Mouse (Mus musculus) heart, embryonic 12.5 days (tissue): ENCODE measurements around the gene Ipo11. TPM values are rescaled to one million over a fixed set of nuclear protein-coding genes. Genes with fewer than 3 reads are reported as not detected.

Experiments used
- ATAC-seq: fragments of 200-750 bp; cut with Nextera tagmentation; 2 replicates; pipeline ENCODE4 v1.8.0; 2017; ENCODE audit warnings: moderate TSS enrichment, moderate library complexity; ENCODE audit not compliant: insufficient number of reproducible peaks, low FRiP score
- H3K27ac ChIP-seq: fragments of 300-500 bp; sonication (generic); 2 replicates; pipeline ENCODE4 v1.5.1; 2016; ENCODE audit warnings: mild to moderate bottlenecking, moderate library complexity; ENCODE audit not compliant: poor library complexity, severe bottlenecking
- H3K27me3 ChIP-seq: fragments of 300-500 bp; sonication (generic); replicated peaks from 2 replicates; pipeline ENCODE4 v1.6.1; 2016; ENCODE audit warnings: mild to moderate bottlenecking, moderate library complexity
- H3K36me3 ChIP-seq: fragments of 300-500 bp; sonication (generic); 2 replicates; pipeline ENCODE4 v1.6.1; 2016; ENCODE audit warnings: mild to moderate bottlenecking, moderate library complexity
- H3K4me1 ChIP-seq: fragments of 300-500 bp; sonication (generic); replicated peaks from 2 replicates; pipeline ENCODE4 v1.6.1; 2016; ENCODE audit warnings: mild to moderate bottlenecking
- H3K4me2 ChIP-seq: fragments of 300-500 bp; sonication (generic); 2 replicates; pipeline ENCODE4 v1.6.1; 2016; ENCODE audit warnings: mild to moderate bottlenecking, moderate library complexity
- H3K4me3 ChIP-seq: fragments of 300-500 bp; sonication (generic); 2 replicates; pipeline ENCODE4 v1.5.1; 2016; ENCODE audit warnings: mild to moderate bottlenecking
- H3K9ac ChIP-seq: fragments of 300-500 bp; sonication (generic); 2 replicates; pipeline ENCODE4 v1.6.1; 2016; ENCODE audit warnings: mild to moderate bottlenecking, moderate library complexity
- H3K9me3 ChIP-seq: fragments of 300-500 bp; sonication (generic); replicated peaks from 2 replicates; pipeline ENCODE4 v1.6.1; 2016; ENCODE audit warnings: mild to moderate bottlenecking, moderate library complexity
- WGBS: fragments of 180-500 bp; shearing (Covaris S2); methylation state at CpG from one replicate; pipeline ENCODE4 v1.1.7; 2016; 5-methylcytosine and 5-hydroxymethylcytosine counted together
- polyA plus RNA-seq: library from polyadenylated mRNA; unstranded; fragments of >200 nt; fragmentation: Nextera tagmentation; extraction: Ambion mirVana; gene quantifications from 2 replicates; pipeline ENCODE4 v1.2.1, GENCODE M21; 2016

The Ipo11 gene
- polyA plus RNA-seq, 1 experiment from 2014 or later: 80.0 TPM

DNA sequence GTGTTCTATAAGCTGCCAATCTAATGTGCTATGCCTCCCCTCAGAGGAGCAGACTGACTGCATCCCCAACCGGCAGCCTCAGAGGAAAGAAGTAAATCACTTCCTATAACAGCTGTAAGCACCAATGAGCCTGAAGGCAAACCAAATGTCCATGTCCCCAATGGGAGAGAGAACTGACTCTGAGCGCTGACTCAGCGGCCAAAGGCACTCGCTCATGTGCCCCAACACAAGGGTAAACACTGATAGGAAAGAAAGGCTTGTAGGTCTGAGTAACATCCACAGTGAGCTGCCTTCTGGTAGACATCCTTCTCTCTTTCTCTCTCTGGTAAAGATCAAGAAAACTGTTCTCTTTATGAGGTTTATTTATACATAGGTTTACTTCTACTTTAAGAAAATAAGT, 94.2 kb downstream of the Ipo11 start:
- Histone ChIP-seq H3K4me3 (no peak overlapping the region), H3K9me3 (no peaks in the 10 kb centered on the region), H3K27me3 (no peaks in the 10 kb centered on the region), H3K4me1 (peaks cover 13% of the 10 kb centered on the region), H3K36me3 (peaks cover 14% of the 10 kb centered on the region), H3K4me2 (no peak overlapping the region), H3K9ac (no peak overlapping the region), H3K27ac (no peak overlapping the region)
- ATAC-seq: no peak
- 73% methylated on average over 4 of the region's 4 CpGs for WGBS

DNA sequence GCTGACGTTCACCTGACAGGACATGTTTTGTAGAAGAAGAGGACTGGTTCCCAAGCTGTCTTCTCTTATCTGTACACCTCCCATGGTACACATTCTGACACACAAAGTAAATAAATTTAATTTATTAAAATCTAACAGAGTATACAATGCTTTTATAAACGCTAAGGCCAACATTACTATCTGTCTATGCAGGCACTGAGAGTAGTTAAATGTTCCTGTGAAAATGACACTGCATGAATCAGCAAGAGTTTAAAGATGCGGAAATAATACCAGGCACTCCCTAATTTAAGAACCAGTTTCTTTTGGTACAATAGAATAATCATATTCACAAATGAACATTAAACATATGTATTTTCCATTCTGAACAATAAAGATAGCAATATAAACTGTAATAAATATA, 98.0 kb downstream of the Ipo11 start:
- Histone ChIP-seq H3K9ac (no peak overlapping the region), H3K36me3 (peaks cover 15% of the 10 kb centered on the region), H3K4me3 (no peak overlapping the region), H3K27me3 (no peaks in the 10 kb centered on the region), H3K4me1 (peaks cover 5% of the 10 kb centered on the region; the same call in 1 of the 2 replicates), H3K27ac (no peak overlapping the region), H3K4me2 (no peak overlapping the region), H3K9me3 (no peaks in the 10 kb centered on the region)
- WGBS: 83% methylated on average over 3 of the region's 3 CpGs
- no peak for ATAC-seq

GRCm38 (mm10) chr13:106836527-106836879, 100.3 kb downstream of the Ipo11 start:
- H3K4me2 ChIP-seq: peak overlapping the region; percentile 23; the same call in 1 of the 2 replicates
- peaks cover 15% of the 10 kb centered on the region for H3K36me3 ChIP-seq
- no peak overlapping the region for H3K4me3 ChIP-seq
- no peak overlapping the region for H3K9ac ChIP-seq
- ATAC-seq: no peak
- no peaks in the 10 kb centered on the region for H3K27me3 ChIP-seq
- peaks cover 5% of the 10 kb centered on the region; the same call in 1 of the 2 replicates for H3K4me1 ChIP-seq
- no peaks in the 10 kb centered on the region for H3K9me3 ChIP-seq
- WGBS: 75% methylated on average over 5 of the region's 5 CpGs
- H3K27ac ChIP-seq: peak overlapping the region; percentile 82

DNA sequence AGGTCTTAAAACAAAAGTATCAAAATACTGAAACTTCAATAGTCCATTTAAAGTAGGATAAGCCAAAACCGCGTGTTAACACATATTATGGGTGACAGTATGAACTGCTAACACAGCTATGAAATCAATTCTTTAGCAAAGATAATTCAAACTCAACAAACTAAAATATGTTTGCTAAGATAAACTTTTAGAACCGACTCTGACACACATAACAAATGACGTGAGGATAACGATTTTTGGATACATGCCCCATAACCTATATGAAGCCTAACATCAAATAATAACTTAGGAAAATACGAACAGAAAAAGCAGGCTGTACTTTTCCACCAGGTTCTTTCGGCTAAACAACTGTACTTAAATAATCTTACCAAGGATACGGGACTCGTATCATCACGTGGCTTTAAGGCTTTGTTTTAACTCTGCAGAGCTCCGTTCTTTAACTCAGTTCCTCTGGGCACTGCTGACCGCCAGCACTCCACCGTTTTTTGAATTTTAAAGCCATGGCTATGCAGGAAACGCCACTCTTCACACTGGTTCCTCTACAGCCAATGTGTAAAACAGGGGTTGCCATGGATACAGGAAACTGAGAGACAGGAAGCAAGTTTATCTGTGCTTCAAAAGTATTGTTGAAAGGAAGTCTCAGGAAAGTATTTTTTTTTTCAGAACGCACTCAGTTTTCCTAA, 100.8 kb downstream of the Ipo11 start:
- WGBS: 54% methylated on average over 15 of the region's 15 CpGs
- Histone ChIP-seq H3K27me3 (no peaks in the 10 kb centered on the region), H3K9ac (no peak overlapping the region), H3K27ac (peak overlapping the region; percentile 47; the same call in 1 of the 2 replicates), H3K4me3 (peak overlapping the region; percentile 36), H3K4me1 (peaks cover 5% of the 10 kb centered on the region; the same call in 1 of the 2 replicates), H3K9me3 (no peaks in the 10 kb centered on the region), H3K36me3 (peaks cover 14% of the 10 kb centered on the region), H3K4me2 (peak overlapping the region; percentile 31; the same call in 1 of the 2 replicates)
- peak; percentile 91 for ATAC-seq

GRCm38 (mm10) chr13:106830029-106830428, 106.7 kb downstream of the Ipo11 start:
- 60% methylated on average over 6 of the region's 6 CpGs for WGBS

DNA sequence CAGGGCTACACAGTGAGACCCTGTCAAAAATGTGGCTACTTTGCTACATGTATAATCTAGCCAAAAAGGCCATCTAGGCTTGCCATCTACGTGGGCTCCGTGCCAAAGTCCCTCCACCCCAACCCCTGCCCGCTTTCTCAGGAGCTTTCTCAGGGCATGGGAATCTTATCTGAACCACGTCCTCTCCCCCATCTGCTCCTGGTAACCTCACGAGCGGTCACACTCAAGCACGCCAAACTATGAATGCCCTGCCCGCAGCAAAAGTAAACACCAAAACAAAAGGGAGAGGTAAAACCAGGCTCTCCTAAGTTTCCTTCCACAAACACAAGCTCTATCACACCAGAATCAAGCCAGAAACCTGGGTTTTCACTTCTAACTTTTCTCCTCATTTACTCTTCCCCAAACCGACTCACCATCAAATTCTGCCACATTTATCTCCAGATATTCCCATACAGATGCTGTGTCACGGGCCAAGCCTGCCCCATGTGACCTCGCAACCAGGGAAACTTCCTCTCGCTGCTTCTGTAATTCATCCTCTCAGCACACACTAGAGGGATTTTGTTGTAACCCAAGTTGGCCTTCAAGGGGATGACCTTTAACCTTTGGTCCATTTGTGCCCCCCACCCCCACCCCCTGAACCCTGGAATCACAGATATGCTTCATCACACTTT, 107.3 kb downstream of the Ipo11 start:
- H3K27ac ChIP-seq: no peak overlapping the region
- H3K27me3 ChIP-seq: no peaks in the 10 kb centered on the region
- no peak overlapping the region for H3K4me2 ChIP-seq
- H3K36me3 ChIP-seq: peaks cover 14% of the 10 kb centered on the region
- no peak for ATAC-seq
- 0 out of 2 replicates have a peak, but pooled peaks cover 5% of the 10 kb centered on the region for H3K4me1 ChIP-seq
- no peak overlapping the region for H3K4me3 ChIP-seq
- WGBS: 67% methylated on average over 12 of the region's 12 CpGs
- H3K9ac ChIP-seq: no peak overlapping the region
- H3K9me3 ChIP-seq: no peaks in the 10 kb centered on the region

More at GRCm38 (mm10) chr13:106830029-106830428, 106.7 kb downstream of the Ipo11 start:
- Histone ChIP-seq H3K36me3 (peaks cover 15% of the 10 kb centered on the region), H3K27ac (no peak overlapping the region), H3K27me3 (no peaks in the 10 kb centered on the region), H3K4me2 (no peak overlapping the region), H3K9me3 (no peaks in the 10 kb centered on the region), H3K9ac (no peak overlapping the region), H3K4me1 (0 out of 2 replicates have a peak, but pooled peaks cover 5% of the 10 kb centered on the region), H3K4me3 (no peak overlapping the region)
- no peak for ATAC-seq

DNA sequence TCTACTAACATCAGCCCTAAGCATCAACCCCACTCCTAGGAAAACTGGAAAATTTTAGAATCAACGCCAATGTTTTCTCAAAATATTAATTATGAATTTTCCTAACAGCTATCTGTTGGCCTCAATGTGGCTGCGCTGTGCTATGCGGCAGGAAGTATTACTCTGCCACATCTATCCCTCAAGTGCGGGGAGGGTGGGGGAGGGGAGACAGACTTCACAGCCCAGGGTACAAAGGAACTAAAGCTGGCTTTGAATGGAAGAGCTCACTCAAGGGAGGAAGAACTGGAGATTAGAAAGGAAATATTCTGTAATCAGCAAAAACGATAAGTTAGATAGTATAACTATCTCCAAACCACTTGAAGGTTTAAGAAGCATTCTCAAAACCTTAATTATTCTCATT, 111.1 kb downstream of the Ipo11 start:
- Histone ChIP-seq H3K9ac (no peak overlapping the region), H3K4me1 (0 out of 2 replicates have a peak, but pooled peaks cover 5% of the 10 kb centered on the region), H3K4me3 (no peak overlapping the region), H3K4me2 (no peak overlapping the region), H3K27me3 (no peaks in the 10 kb centered on the region), H3K9me3 (no peaks in the 10 kb centered on the region), H3K27ac (no peak overlapping the region), H3K36me3 (peaks cover 9% of the 10 kb centered on the region; the same call in 1 of the 2 replicates)
- ATAC-seq: no peak
- 67% methylated on average over 5 of the region's 5 CpGs for WGBS

GRCm38 (mm10) chr13:106823875-106824191, 112.9 kb downstream of the Ipo11 start:
- Histone ChIP-seq H3K4me3 (no peak overlapping the region), H3K36me3 (peaks cover 23% of the 10 kb centered on the region), H3K9me3 (no peaks in the 10 kb centered on the region), H3K9ac (no peak overlapping the region), H3K27ac (no peak overlapping the region), H3K27me3 (no peaks in the 10 kb centered on the region), H3K4me1 (no peaks in the 10 kb centered on the region), H3K4me2 (no peak overlapping the region)
- 86% methylated on average over 2 of the region's 2 CpGs for WGBS
- no peak for ATAC-seq

- Histone ChIP-seq H3K27me3 (no peaks in the 10 kb centered on the region), H3K27ac (no peak overlapping the region), H3K36me3 (peaks cover 28% of the 10 kb centered on the region), H3K4me2 (no peak overlapping the region), H3K9ac (no peak overlapping the region), H3K9me3 (no peaks in the 10 kb centered on the region), H3K4me1 (no peaks in the 10 kb centered on the region), H3K4me3 (no peak overlapping the region)
- no peak for ATAC-seq
- 91% methylated on average over 12 of the region's 12 CpGs for WGBS
Observed at GRCm38 (mm10) chr13:106823121-106823874, 113.5 kb downstream of the Ipo11 start.

GRCm38 (mm10) chr13:106820149-106820548, 116.6 kb downstream of the Ipo11 start:
- Histone ChIP-seq H3K27ac (no peak overlapping the region), H3K9me3 (no peaks in the 10 kb centered on the region), H3K27me3 (no peaks in the 10 kb centered on the region), H3K4me2 (no peak overlapping the region), H3K36me3 (peaks cover 32% of the 10 kb centered on the region), H3K4me3 (no peak overlapping the region), H3K9ac (no peak overlapping the region), H3K4me1 (no peaks in the 10 kb centered on the region)
- ATAC-seq: no peak
- 81% methylated on average over 2 of the region's 2 CpGs for whole genome bisulfite sequencing

DNA sequence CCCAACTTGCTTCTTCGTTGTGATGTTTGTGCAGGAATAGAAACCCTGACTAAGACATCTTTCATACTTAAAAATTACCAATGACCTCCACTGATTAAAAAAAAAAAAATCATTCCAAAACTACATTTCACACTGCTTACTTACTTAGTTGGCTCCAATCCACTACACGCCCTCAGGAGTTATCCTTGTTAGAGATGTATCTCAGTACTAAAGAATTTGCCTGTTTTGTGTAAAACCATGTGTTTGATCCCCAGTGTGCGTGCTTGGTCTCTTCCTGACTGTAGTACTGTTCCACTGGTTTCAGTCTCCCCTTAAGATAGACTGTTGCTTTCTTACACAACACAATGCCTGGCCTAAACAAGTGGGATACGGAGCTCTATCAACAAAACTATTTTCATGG, 117.0 kb downstream of the Ipo11 start:
- Histone ChIP-seq H3K27ac (no peak overlapping the region), H3K4me3 (no peak overlapping the region), H3K4me2 (no peak overlapping the region), H3K4me1 (no peaks in the 10 kb centered on the region), H3K9me3 (no peaks in the 10 kb centered on the region), H3K9ac (no peak overlapping the region), H3K27me3 (no peaks in the 10 kb centered on the region), H3K36me3 (peaks cover 32% of the 10 kb centered on the region)
- 78% methylated on average over 4 of the region's 4 CpGs for WGBS
- ATAC-seq: no peak
